Mouse (Mus musculus): Measurements from ENCODE around the gene Abhd6.

Gene Abhd6

DNA sequence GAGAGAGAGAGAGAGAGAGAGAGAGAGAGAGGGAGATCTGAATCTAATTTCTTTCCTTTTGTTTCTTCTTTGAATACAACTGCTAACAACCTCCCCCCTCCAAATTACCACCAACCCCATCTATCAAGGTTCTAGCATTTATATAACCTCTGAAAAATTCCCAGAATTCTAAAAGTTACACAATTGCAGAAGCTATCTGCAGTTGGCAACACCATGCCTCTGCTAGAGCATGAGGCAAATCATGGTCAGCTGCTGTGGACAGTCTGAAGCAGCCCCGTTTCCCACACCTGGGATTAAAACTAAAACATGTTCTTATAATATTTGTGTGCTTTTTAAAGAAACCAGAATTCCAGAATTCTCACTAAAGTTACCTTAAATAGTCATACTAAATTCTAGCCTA is 27.1 kb downstream of the Abhd6 start:
- DNase-seq (ENCODE audit: low read depth, low spot score): no peak

DNA sequence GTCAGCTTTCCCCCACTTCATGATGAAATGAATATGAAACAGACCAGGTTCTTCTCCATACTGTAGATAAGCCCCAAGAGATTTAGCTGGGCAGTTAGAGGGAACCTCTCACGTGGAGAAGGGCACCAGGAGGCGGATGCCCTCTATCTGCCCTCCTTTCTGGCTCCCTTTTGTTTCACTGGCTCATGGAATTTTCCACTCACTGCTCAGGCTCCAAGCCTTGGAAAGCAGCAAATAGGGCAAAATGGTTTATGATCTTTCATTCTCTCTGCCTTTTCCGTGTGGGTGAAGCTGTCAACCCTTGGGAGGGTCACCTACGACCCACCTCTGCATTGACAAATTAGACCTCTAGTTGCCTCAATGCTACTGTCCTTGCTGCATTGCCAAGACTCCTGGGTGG is 27.8 kb downstream of the Abhd6 start:
- DNase-seq (ENCODE audit: low read depth, low spot score): no peak

DNA sequence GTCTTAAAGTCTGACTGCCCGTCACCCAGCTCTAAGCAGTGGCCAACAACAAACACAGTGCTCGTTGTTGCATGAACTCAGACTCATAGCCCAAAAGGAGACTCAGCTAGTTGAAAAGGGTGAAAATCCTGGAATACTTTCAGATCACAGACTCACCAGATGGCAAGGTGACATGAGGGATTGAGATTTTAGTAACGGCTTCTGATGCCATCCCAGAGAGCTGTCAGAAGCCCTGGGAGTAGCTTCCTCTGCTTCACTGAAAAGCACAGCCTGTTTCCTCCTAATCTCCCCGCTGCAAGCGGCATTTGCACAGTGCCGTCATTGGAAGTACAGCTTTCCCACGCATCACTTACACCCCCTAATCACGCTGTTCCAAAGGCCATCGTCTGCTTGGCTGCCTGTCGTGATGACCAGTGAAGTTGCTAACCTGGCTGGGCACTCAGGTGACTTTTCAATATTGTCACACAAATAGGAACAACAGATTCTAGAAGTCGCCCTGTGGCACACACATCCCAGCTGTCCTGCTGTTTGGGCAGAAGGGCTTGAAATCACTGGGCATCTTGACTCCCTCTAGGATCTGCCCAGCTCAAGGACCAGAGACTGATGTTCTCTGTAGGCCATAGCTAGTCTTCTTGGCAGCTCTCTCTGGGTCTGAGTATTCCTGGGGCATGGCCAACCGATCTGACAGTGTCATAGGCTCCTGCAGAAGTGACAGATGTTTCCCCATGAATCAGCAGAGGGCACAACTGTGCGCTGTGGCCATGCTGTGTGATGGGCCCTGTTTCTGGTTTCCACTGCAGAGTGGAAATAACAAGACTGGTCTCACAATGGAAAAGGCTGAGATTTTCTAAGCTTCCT is 29.6 kb downstream of the Abhd6 start:
- no peak for DNase-seq (ENCODE audit: low read depth, low spot score)

DNA sequence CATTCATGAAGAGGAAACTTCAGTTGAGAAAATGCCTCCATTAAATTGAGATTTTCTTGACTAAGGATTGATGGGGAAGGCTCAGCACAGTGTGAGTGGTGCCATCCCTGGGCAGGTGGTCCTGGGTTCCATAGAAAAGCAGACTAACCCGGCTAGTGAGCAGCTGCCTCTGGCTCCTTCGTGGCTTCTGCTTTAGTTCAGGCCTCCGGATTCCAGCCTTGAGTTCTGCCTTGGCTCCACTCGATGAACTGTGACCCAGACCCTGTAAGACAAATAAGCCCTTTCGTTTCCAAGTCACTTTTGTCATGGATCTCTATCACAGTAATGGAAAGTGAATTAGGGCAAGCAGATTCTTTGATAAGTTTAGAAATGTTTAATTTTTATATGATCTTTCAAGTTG is 31.9 kb downstream of the Abhd6 start:
- no peak for DNase-seq (ENCODE audit: low read depth, low spot score)

DNA sequence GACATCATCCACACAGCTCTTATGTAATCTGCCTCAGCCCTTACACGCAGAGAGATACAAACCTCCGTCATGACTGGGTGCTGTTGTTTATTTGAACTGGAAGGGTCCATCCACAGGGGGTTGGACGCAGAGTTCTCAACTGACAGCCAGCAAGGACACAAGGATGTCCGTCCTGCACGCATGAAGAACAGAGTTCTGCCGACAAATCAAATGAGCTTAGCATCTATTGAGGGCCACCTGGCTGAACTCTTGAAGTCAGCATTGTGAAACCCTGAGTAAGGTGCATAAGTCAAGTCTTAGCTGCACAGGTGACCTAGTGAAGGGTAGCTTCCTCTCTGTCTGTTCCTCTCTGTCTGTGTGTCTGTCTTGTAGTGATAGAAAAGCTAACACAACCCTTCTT is 33.2 kb downstream of the Abhd6 start:
- DNase-seq (ENCODE audit: low read depth, low spot score): no peak

DNA sequence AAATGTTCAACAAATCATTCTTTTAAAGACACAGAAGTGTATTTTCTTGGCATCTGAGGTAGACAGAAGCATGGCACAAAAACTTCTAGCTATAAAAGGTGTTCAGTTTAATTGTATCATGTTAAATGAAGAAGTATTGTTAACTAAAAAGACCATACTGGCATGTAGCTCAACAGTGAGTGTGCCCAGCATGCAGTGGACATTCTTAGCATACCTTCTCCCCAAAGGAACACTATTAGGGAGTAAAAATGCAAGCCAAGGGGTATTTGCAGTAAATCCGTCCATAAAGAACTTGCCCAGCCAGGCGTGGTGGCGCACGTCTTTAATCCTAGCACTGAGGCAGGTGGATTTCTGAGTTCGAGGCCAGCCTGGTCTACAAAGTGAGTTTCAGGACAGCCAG is 33.7 kb downstream of the Abhd6 start:
- no peak for DNase-seq (ENCODE audit: low read depth, low spot score)

DNA sequence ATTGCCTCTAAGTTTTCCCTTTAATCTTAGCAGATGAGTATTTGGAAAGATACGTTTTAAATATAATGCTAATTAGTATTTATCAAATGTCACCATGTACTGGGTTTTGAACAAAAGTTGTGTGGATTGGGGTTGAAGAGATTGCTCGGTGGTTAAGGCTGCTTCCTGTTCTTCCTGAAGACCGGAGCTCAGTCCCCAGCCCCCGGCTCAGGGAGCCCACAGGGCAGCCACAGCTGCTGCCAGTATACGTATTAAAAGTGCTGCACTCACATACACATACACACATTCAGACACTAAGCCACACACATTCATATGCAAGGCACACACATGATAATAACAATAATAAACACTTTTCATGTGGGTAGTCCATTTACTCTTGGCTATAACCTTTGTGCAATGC is 35.4 kb downstream of the Abhd6 start:
- DNase-seq (ENCODE audit: low read depth, low spot score): no peak

DNA sequence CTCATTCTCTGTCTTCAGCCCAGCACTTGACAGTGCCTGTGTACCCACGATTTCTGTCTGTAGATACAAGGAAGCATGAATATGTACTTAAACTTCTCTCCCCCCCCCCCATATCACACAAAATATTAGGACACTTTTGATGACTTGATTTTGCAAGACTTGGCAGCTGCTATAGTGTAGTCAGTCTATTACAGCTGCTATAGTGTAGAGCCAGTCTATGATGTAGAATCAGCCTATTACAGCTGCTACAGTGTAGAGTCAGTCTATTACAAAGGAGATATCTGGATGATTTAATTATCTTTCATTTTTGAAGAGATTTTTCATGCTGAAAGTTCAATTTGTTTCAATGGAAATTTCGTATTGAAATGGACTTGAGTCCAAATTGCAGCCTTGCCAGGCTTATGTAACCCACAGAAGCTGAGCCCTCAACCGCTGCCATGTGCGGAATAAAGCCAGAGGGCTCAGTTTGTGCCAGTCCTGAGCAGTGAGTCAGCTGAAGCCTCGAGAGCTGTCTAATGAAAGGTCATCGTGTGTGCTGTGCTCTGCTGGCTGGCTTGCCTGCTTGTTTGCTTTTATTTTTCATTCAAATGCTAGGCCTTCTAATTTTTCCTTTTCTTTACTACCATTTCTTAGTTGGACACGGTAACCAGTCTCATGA is 36.2 kb downstream of the Abhd6 start:
- peak; percentile 93 for DNase-seq (ENCODE audit: low read depth, low spot score)

DNA sequence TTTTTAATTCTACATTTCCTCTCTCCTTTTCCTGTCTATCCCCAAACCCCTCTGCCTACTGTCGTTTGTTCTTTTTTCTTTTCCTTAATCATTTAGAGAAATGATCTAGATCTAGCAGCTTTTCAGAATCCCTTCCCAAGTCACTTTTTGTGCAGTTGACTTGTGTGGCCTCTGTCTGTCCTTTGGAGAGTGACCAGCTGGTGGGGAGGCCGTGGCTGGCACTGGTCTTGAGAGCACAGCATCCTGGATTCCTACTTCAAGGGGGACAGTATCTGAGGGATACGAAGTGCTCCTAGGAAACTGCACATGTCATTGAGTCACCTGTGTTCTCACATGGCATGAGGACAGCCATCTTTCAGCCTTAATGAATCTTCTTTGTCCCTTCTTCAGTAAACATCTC is 37.5 kb downstream of the Abhd6 start:
- DNase-seq (ENCODE audit: low read depth, low spot score): no peak

DNA sequence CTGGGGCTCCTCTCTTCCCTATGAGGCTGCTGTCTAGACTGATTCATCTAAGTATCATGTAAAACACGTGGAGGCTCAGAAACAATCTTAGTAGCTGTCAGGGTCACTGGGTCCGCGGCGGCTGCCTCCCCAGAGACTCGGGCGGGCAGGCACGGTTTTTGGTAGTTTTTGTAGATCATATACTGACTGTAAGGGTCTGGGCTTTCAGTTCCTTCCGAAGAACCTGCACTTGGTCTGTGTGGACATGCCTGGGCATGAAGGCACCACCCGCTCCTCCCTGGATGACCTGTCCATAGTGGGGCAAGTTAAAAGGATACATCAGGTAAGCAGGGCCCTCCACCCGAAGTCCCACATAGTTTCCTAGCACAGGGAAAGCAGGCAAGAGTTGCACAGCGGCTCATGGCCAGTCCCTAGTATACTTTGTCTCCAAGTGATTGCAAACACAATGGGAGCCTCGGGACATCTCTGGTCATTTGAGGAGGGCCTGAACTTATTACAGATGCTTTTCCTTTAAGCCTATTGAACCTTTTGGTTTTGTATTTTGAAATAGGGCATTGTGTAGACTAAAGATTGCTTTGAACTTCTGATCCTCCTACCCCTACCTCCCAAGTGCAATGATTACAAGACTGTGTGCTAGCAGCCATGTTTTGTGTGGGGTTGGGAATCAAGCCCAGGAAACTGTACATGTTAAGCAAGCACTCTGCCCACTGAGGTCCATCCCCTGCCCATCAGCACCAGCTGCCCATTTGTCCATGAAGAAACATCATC is 38.4 kb downstream of the Abhd6 start:
- DNase-seq (ENCODE audit: low read depth, low spot score): no peak

DNA sequence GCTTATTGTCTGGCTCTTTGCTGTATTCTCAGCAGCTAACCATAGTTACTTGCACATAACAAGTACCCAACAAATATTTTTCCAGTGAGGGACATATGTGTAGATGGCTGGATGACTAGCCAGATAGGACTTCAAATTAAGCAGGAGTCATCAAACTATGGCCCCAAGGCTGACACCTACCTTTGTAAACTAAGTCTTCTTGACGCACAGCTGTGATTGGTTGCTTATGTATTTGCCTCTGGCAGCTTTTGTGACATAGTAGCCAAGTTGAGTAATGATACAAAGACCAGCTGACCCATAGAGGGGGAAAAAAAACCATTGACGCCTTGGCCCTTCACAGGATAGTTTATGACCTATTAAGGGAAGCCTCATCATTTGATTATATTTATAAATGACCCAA is 39.4 kb downstream of the Abhd6 start:
- no peak for DNase-seq (ENCODE audit: low read depth, low spot score)

DNA sequence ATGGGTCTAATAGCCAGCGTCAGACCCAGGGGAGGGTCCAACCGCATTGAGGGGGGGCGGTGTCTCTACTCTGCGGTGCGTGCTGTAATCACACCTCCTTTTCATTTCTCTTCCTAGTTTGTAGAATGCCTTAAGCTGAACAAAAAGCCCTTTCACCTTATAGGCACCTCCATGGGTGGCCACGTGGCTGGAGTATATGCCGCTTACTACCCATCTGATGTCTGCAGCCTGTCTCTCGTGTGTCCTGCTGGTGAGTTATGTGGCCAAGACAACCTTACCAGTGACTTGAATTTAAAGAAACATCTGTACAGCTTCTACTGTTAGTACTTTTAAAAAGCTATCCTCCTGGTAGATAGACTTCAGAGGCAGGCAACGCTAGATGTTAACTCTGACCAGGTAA is 39.9 kb downstream of the Abhd6 start:
- no peak for DNase-seq (ENCODE audit: low read depth, low spot score)

DNA sequence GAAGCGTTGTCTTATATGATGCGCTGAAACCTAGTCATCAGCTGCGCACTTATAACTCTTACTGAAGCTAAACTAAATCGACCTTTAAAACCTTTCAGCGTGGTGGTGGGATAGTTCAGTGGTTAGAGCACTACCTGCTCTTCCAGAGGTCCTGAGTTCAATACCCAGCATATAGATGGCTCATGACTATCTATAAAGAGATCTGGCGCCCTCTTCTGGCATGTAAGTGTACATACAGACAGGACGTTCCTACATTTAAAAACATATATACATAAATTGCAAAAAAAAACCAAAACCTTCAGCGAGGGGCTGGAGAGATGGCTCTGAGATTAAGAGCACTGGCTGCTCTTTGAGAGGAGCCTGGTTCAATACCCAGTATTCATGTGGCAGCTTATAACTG is 41.6 kb downstream of the Abhd6 start:
- DNase-seq (ENCODE audit: low read depth, low spot score): peak; percentile 38

DNA sequence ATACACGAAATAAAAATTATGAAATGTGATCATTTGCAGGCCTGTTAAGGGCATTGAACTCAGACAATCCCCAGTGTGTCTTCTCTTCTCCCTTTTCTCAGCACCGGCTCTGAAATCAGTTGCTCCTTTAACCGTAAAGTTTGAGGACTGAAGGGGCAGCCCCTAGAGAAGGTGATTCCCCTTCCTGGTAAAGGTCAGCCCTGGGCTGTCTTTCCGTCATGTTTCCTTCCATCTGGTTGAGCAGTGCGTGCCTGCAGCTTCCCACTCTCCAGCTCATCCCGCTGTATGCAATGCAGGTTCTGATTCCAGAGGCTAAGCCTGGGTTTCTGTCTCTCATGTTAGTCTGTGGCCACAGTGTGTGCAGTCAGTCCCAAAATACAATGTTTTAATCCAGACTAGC is 42.1 kb downstream of the Abhd6 start:
- DNase-seq (ENCODE audit: low read depth, low spot score): no peak

DNA sequence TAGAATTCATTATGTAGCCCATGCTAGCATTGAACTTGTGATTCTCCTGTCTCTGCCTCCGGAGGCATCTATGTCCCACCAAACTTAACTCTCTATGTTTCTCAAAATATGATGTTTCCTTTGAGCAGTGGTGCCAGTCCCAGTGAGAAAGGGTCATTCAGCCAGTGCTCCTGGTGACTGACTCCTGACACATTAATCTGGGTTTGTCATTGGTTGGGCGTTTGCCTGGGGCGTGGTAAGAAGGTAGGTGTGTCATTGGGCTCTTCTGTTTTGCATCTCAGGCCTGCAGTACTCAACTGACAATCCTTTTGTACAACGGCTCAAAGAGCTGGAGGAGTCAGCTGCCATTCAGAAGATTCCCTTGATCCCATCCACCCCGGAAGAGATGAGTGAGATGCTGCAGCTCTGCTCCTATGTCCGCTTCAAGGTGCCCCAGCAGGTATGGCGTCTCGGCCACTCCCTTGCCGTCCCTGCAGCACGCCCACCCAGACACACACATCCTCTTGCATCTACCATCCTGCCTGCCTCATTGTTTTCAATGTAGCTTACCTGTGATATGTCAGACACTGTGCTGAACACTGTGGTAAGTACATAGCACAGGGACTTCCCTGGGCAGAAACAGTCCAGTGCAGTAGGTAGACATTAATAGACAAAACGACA is 42.6 kb downstream of the Abhd6 start:
- DNase-seq (ENCODE audit: low read depth, low spot score): no peak

DNA sequence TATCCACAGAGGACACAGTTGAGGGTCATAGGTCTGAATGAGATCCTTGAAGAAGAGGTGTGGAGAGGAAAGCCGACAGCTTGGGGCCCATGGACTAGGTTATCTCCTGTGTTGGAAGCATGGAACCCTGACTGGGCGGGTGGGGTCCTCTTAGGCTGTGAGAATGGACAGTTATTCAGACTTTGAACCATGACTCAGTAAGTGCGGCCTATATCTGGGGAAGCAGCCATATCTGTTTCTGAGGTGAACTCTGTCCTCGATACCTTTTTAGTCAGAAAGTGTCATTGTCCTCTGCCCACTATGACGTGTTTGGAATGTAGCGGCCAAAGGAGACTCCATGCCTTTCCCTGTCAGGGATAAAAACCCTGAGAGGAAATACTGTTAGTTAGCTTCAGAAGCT is 44.1 kb downstream of the Abhd6 start:
- DNase-seq (ENCODE audit: low read depth, low spot score): no peak

DNA sequence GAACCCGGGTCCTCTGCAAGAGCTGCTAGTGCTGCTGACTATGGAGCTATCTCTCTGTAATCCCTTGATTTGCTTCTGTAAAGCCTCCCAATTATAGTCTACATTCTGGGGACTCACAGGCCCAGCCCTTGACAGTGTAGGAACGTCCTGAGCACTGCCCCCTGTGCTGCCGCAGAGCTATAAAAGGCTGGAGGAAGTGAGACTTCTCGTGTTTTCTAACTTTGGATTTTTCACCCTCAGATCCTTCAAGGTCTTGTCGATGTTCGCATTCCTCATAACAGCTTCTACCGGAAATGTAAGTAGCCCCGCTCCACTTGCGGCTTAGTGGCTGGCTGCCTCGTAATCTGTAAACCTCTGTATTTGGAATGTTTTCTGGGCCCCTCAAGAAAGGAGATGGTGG is 46.6 kb downstream of the Abhd6 start:
- no peak for DNase-seq (ENCODE audit: low read depth, low spot score)

DNA sequence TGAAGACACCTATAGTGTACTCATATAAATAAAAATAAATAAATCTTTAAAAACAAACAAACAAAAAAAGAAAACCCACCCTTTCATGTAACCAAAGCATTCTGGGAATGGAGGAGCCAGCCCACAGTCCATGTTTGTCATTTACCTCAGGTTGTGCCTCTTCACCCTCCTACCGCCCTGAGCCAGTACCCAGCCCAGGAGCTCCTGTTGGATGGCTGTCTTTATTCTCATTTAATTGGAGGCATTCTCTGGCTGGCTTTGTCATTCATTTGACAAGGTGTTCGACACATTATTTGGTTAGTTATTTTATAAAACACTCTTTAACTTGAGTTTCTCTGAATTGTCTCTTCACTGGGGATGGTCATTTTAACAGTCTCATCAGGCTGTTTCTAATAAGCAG is 49.2 kb downstream of the Abhd6 start:
- no peak for DNase-seq (ENCODE audit: low read depth, low spot score)

DNA sequence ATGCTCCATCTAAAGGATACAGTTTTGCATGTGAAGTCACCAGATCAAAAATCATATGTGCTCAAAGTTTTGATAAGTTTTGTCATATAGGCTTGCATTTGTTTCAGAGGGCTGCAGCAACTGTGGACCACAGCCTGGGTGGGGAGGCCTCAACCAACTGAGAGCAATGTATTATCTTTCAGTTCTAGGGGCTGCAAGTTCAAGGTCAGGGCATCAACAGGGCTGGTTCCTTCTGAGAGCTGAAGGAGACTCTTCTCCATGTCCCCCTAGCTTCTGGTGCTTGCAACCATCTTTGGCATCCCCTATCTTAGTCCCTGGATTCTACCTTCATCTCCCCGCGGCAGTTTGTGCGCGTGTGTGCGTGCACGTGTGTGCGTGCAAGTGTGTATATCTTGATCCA is 50.0 kb downstream of the Abhd6 start:
- DNase-seq (ENCODE audit: low read depth, low spot score): no peak

DNA sequence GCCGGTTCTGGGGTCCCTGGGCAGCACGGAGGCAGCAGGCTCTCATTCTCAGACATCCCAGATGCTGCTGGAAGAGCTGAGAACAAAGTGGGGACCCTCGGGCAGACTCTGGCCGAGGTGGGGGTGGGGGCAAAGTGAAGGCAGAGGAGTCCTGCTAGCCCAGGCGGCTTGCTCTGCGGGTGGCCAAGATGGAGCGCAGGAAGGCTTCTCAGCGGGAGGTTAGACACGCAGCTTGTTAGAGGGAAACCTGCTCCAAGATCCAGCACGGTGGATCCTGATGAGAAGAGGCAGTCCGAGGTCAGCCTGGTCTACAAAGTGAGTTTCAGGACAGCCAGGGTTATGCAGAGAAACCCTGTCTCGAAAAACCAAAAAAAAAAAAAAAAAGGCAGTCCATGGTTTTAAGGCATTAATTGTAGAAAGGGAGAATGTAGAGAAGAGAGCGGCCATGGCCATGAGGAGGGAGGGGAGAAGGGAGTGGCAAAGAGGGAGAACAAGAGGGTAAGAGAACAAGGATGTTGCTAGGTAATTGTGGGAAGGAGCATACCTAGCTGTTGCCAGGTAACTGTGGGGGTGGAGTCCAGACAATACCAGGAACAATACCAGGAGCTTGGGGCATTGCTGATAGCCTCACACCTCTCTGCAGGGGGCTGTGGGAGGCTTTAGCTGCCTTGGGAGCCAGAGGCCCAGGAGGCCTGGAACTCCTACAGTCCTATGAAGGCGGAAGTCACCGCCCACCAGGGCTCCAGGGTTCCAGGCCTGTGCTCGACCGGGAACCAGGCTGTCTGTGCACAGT is 51.8 kb downstream of the Abhd6 start:
- DNase-seq (ENCODE audit: low read depth, low spot score): no peak

DNA sequence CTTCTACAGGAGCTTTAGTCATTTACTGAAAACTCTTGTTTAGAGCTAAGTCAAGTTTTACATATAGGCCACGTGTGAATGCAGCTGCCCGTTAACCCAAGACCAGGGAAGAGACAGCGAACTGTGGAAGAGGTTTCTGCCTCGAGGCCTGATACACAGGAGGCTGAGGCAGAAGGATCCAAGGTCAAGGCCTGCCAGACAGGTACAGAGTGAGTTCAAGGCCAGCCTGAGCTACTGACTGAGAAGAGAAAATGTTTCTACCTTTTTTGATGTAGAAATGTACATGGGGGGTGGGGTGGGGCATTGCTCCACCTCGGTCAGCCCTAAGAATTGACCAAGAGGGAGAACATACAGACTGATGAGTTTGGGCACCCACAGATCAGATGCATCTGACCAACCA is 53.4 kb downstream of the Abhd6 start:
- DNase-seq (ENCODE audit: low read depth, low spot score): no peak
